8 mouse cellular contexts compared by ENCODE assay signal in the genomic region with DNA sequence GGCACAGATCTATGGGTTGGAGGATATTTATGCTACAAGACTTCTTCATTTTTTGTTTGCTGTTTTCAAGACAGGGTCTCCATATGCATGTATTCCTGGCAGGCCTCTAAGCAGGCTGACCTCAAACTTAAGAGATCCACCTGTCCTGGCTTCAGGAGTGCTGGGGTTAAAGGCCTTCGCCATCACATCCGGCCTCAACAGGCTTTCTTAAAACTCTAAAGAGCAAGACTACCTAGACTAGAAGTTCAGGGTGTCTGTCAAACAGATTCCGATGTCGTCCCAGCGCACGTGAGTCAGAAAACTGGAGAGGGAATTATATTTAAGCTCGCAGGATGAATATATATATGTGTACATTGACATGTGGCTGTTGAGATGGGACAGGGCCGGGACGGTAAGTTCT. TPM values are rescaled to one million over a fixed set of nuclear protein-coding genes. Genes with fewer than 3 reads are reported as not detected.
DNase-seq lines count a peak whose midpoint lies in the region; ATAC-seq lines count a peak whose summit lies in the region.

No protein-coding gene starts in this region.

- no peak for DNase-seq in kidney, adult 18-20 months
- DNase-seq in urinary bladder, postnatal 4 days (ENCODE audit: low spot score in 2 of 2), result no peak
- no peak for DNase-seq in right cerebral cortex, postnatal 36 days (ENCODE audit: low spot score in 2 of 2)
- no peak for DNase-seq in spleen, postnatal 14 days (ENCODE audit: low spot score in 2 of 2)

- peak overlapping the region; percentile 85 for H3K4me2 ChIP-seq in kidney, embryonic 16.5 days (replicated peaks; ENCODE audit: low read depth, low read length)
- peak overlapping the region; percentile 98 for H3K4me2 ChIP-seq in embryonic facial prominence, embryonic 15.5 days (replicated peaks)
- peak overlapping the region; percentile 94 for H3K4me2 ChIP-seq in intestine, embryonic 15.5 days (replicated peaks)
- H3K4me2 ChIP-seq in neural tube, embryonic 12.5 days (replicated peaks), result peak overlapping the region; percentile 98

- peak overlapping the region; percentile 65 for H3K4me3 ChIP-seq in kidney, embryonic 16.5 days (ENCODE audit: low read length)
- H3K4me3 ChIP-seq in embryonic facial prominence, embryonic 15.5 days (replicated peaks), result peak overlapping the region; percentile 64
- peak overlapping the region; percentile 79 for H3K4me3 ChIP-seq in intestine, embryonic 15.5 days (replicated peaks)
- H3K4me3 ChIP-seq in neural tube, embryonic 12.5 days, result peak overlapping the region; percentile 90

- peak overlapping the region; percentile 96; the same call in 1 of the 2 replicates for H3K27ac ChIP-seq in kidney, embryonic 16.5 days (ENCODE audit: low read length)
- H3K27ac ChIP-seq in embryonic facial prominence, embryonic 15.5 days (replicated peaks), result 0 out of 2 replicates have a peak overlapping the region, but pooled peaks have one; percentile 90
- H3K27ac ChIP-seq in intestine, embryonic 15.5 days, result no peak overlapping the region
- H3K27ac ChIP-seq in neural tube, embryonic 12.5 days, result peak overlapping the region; percentile 95; the same call in 1 of the 2 replicates

- peaks cover 10% of the 10 kb centered on the region; the same call in 1 of the 2 replicates for H3K9me3 ChIP-seq in kidney, embryonic 16.5 days (ENCODE audit: low read length)
- H3K9me3 ChIP-seq in embryonic facial prominence, embryonic 15.5 days (replicated peaks), result no peaks in the 10 kb centered on the region; the same call in 1 of the 2 replicates
- H3K9me3 ChIP-seq in intestine, embryonic 15.5 days, result no peaks in the 10 kb centered on the region
- H3K9me3 ChIP-seq in neural tube, embryonic 12.5 days, result peaks cover 5% of the 10 kb centered on the region; the same call in 1 of the 2 replicates

- no peaks in the 10 kb centered on the region for H3K27me3 ChIP-seq in kidney, embryonic 16.5 days (ENCODE audit: insufficient read depth, low read length)
- no peaks in the 10 kb centered on the region for H3K27me3 ChIP-seq in embryonic facial prominence, embryonic 15.5 days
- H3K27me3 ChIP-seq in intestine, embryonic 15.5 days (replicated peaks), result no peaks in the 10 kb centered on the region
- no peaks in the 10 kb centered on the region for H3K27me3 ChIP-seq in neural tube, embryonic 12.5 days (replicated peaks)

- ATAC-seq in kidney, embryonic 16.5 days (ENCODE audit: low FRiP score, low TSS enrichment), result no peak
- no peak for ATAC-seq in embryonic facial prominence, embryonic 15.5 days (ENCODE audit: insufficient number of reproducible peaks, low FRiP score, low TSS enrichment, low read depth)
- ATAC-seq in intestine, embryonic 15.5 days, result no peak
- no peak for ATAC-seq in neural tube, embryonic 12.5 days (ENCODE audit: low FRiP score, low read depth)

- peak overlapping the region; percentile 80 for H3K9ac ChIP-seq in kidney, embryonic 16.5 days (replicated peaks; ENCODE audit: low read length)
- H3K9ac ChIP-seq in embryonic facial prominence, embryonic 15.5 days, result peak overlapping the region; percentile 68
- H3K9ac ChIP-seq in intestine, embryonic 15.5 days, result peak overlapping the region; percentile 73; the same call in 1 of the 2 replicates
- H3K9ac ChIP-seq in neural tube, embryonic 12.5 days, result peak overlapping the region; percentile 96; the same call in 1 of the 2 replicates

- H3K4me1 ChIP-seq in kidney, embryonic 16.5 days (ENCODE audit: insufficient read depth, low read length), result peaks cover 37% of the 10 kb centered on the region
- peaks cover 42% of the 10 kb centered on the region for H3K4me1 ChIP-seq in embryonic facial prominence, embryonic 15.5 days
- H3K4me1 ChIP-seq in intestine, embryonic 15.5 days (replicated peaks), result peaks cover 36% of the 10 kb centered on the region
- peaks cover 46% of the 10 kb centered on the region for H3K4me1 ChIP-seq in neural tube, embryonic 12.5 days

- H3K36me3 ChIP-seq in kidney, embryonic 16.5 days (ENCODE audit: insufficient read depth, low read length), result peaks cover 32% of the 10 kb centered on the region
- peaks cover 37% of the 10 kb centered on the region for H3K36me3 ChIP-seq in embryonic facial prominence, embryonic 15.5 days
- peaks cover 16% of the 10 kb centered on the region for H3K36me3 ChIP-seq in intestine, embryonic 15.5 days
- peaks cover 37% of the 10 kb centered on the region for H3K36me3 ChIP-seq in neural tube, embryonic 12.5 days

- 71% methylated on average over 9 of the region's 9 CpGs for WGBS in kidney, embryonic 16.5 days
- 67% methylated on average over 9 of the region's 9 CpGs for WGBS in embryonic facial prominence, embryonic 15.5 days
- WGBS in intestine, embryonic 15.5 days, result 62% methylated on average over 9 of the region's 9 CpGs
- WGBS in neural tube, embryonic 12.5 days, result 72% methylated on average over 9 of the region's 9 CpGs

RNA-seq across cellular contexts. Expression of gene Ring1, which starts 0.8 kb away (rescaled TPM):
- polyA plus RNA-seq in kidney, embryonic 16.5 days (2015; fragmentation: Nextera tagmentation; extraction: Ambion mirVana), result 14.7 and 18.7 TPM in 2 replicates
- 26.0 and 26.9 TPM in 2 replicates for polyA plus RNA-seq in embryonic facial prominence, embryonic 15.5 days (2015; fragmentation: Nextera tagmentation; extraction: Ambion mirVana)
- 16.8 and 18.2 TPM in 2 replicates for polyA plus RNA-seq in intestine, embryonic 15.5 days (2015; fragmentation: Nextera tagmentation; extraction: Ambion mirVana)
- polyA plus RNA-seq in neural tube, embryonic 12.5 days (2016; fragmentation: Nextera tagmentation; extraction: Ambion mirVana), result 25.9 and 30.7 TPM in 2 replicates

RNA-seq across cellular contexts. Expression of gene H2-Ke6, which starts 4.2 kb away (rescaled TPM):
- 52.9 and 54.0 TPM in 2 replicates for polyA plus RNA-seq in kidney, embryonic 16.5 days (2015; fragmentation: Nextera tagmentation; extraction: Ambion mirVana)
- 54.1 and 57.4 TPM in 2 replicates for polyA plus RNA-seq in embryonic facial prominence, embryonic 15.5 days (2015; fragmentation: Nextera tagmentation; extraction: Ambion mirVana)
- 51.5 and 60.9 TPM in 2 replicates for polyA plus RNA-seq in intestine, embryonic 15.5 days (2015; fragmentation: Nextera tagmentation; extraction: Ambion mirVana)
- 61.3 and 70.6 TPM in 2 replicates for polyA plus RNA-seq in neural tube, embryonic 12.5 days (2016; fragmentation: Nextera tagmentation; extraction: Ambion mirVana)

RNA-seq across cellular contexts. Expression of gene Slc39a7, which starts 7.8 kb away (rescaled TPM):
- 227 and 231 TPM in 2 replicates for polyA plus RNA-seq in kidney, embryonic 16.5 days (2015; fragmentation: Nextera tagmentation; extraction: Ambion mirVana)
- 229 and 234 TPM in 2 replicates for polyA plus RNA-seq in embryonic facial prominence, embryonic 15.5 days (2015; fragmentation: Nextera tagmentation; extraction: Ambion mirVana)
- 151 and 172 TPM in 2 replicates for polyA plus RNA-seq in intestine, embryonic 15.5 days (2015; fragmentation: Nextera tagmentation; extraction: Ambion mirVana)
- 172 and 173 TPM in 2 replicates for polyA plus RNA-seq in neural tube, embryonic 12.5 days (2016; fragmentation: Nextera tagmentation; extraction: Ambion mirVana)

RNA-seq across cellular contexts. Expression of gene Rxrb, which starts 7.9 kb away (rescaled TPM):
- 52.7 and 56.7 TPM in 2 replicates for polyA plus RNA-seq in kidney, embryonic 16.5 days (2015; fragmentation: Nextera tagmentation; extraction: Ambion mirVana)
- polyA plus RNA-seq in embryonic facial prominence, embryonic 15.5 days (2015; fragmentation: Nextera tagmentation; extraction: Ambion mirVana), result 53.0 and 54.6 TPM in 2 replicates
- polyA plus RNA-seq in intestine, embryonic 15.5 days (2015; fragmentation: Nextera tagmentation; extraction: Ambion mirVana), result 41.8 and 45.0 TPM in 2 replicates
- 65.2 and 69.1 TPM in 2 replicates for polyA plus RNA-seq in neural tube, embryonic 12.5 days (2016; fragmentation: Nextera tagmentation; extraction: Ambion mirVana)

RNA-seq across cellular contexts. Expression of gene Col11a2, which starts 15.6 kb away (rescaled TPM):
- 3.2 and 3.7 TPM in 2 replicates for polyA plus RNA-seq in kidney, embryonic 16.5 days (2015; fragmentation: Nextera tagmentation; extraction: Ambion mirVana)
- 53.2 and 64.3 TPM in 2 replicates for polyA plus RNA-seq in embryonic facial prominence, embryonic 15.5 days (2015; fragmentation: Nextera tagmentation; extraction: Ambion mirVana)
- polyA plus RNA-seq in intestine, embryonic 15.5 days (2015; fragmentation: Nextera tagmentation; extraction: Ambion mirVana), result 0.90 and 1.0 TPM in 2 replicates
- 5.7 and 6.3 TPM in 2 replicates for polyA plus RNA-seq in neural tube, embryonic 12.5 days (2016; fragmentation: Nextera tagmentation; extraction: Ambion mirVana)
